Mouse (Mus musculus): ENCODE data around the gene Dnaja2. TPM values are rescaled to one million over a fixed set of nuclear protein-coding genes. Genes with fewer than 3 reads are reported as not detected.

The Dnaja2 gene
- polyA plus RNA-seq, 1 experiment from 2014 or later: 217 TPM

GRCm38 (mm10) chr8:85593324-85593723, 38.2 kb upstream of the Dnaja2 start:
- H3K9me3 ChIP-seq (ENCODE audit: control insufficient read depth, low read length): no peaks in the 10 kb centered on the region
- H3K36me3 ChIP-seq (ENCODE audit: control insufficient read depth, insufficient read depth, low read length): no peaks in the 10 kb centered on the region
- H3K4me2 ChIP-seq (ENCODE audit: low read depth, severe bottlenecking): no peak overlapping the region
- H3K27me3 ChIP-seq (ENCODE audit: control insufficient read depth, insufficient read depth, low read length): no peaks in the 10 kb centered on the region
- 78% methylated on average over 3 of the region's 3 CpGs for WGBS
- H3K9ac ChIP-seq (ENCODE audit: low read length): no peak overlapping the region
- ATAC-seq (ENCODE audit: insufficient number of reproducible peaks, low FRiP score, low TSS enrichment, low read depth) (no peak), DNase-seq (ENCODE audit: low spot score) (no peak)
- no peaks in the 10 kb centered on the region for H3K4me1 ChIP-seq (ENCODE audit: control insufficient read depth, insufficient read depth, low read length)
- H3K4me3 ChIP-seq (ENCODE audit: low read depth, low read length): no peak overlapping the region
- no peak overlapping the region for H3K27ac ChIP-seq (replicated peaks; ENCODE audit: low read depth, low read length)

GRCm38 (mm10) chr8:85591532-85591931, 36.4 kb upstream of the Dnaja2 start:
- 73% methylated on average over 1 of the region's 1 CpGs for WGBS
- ATAC-seq (ENCODE audit: insufficient number of reproducible peaks, low FRiP score, low TSS enrichment, low read depth) (no peak), DNase-seq (ENCODE audit: low spot score) (no peak)
- Histone ChIP-seq H3K9ac (ENCODE audit: low read length) (no peak overlapping the region), H3K27me3 (ENCODE audit: control insufficient read depth, insufficient read depth, low read length) (no peaks in the 10 kb centered on the region), H3K9me3 (ENCODE audit: control insufficient read depth, low read length) (no peaks in the 10 kb centered on the region), H3K4me2 (ENCODE audit: low read depth, severe bottlenecking) (no peak overlapping the region), H3K27ac (replicated peaks; ENCODE audit: low read depth, low read length) (no peak overlapping the region), H3K4me3 (ENCODE audit: low read depth, low read length) (no peak overlapping the region), H3K4me1 (ENCODE audit: control insufficient read depth, insufficient read depth, low read length) (no peaks in the 10 kb centered on the region), H3K36me3 (ENCODE audit: control insufficient read depth, insufficient read depth, low read length) (no peaks in the 10 kb centered on the region)

- WGBS: 67% methylated on average over 1 of the region's 1 CpGs
- ATAC-seq (ENCODE audit: insufficient number of reproducible peaks, low FRiP score, low TSS enrichment, low read depth) (no peak), DNase-seq (ENCODE audit: low spot score) (no peak)
- no peaks in the 10 kb centered on the region for H3K4me1 ChIP-seq (ENCODE audit: control insufficient read depth, insufficient read depth, low read length)
- no peak overlapping the region for H3K4me2 ChIP-seq (ENCODE audit: low read depth, severe bottlenecking)
- H3K4me3 ChIP-seq (ENCODE audit: low read depth, low read length): no peak overlapping the region
- H3K27ac ChIP-seq (replicated peaks; ENCODE audit: low read depth, low read length): no peak overlapping the region
- no peaks in the 10 kb centered on the region for H3K27me3 ChIP-seq (ENCODE audit: control insufficient read depth, insufficient read depth, low read length)
- H3K9me3 ChIP-seq (ENCODE audit: control insufficient read depth, low read length): no peaks in the 10 kb centered on the region
- no peak overlapping the region for H3K9ac ChIP-seq (ENCODE audit: low read length)
- no peaks in the 10 kb centered on the region for H3K36me3 ChIP-seq (ENCODE audit: control insufficient read depth, insufficient read depth, low read length)
Observed at GRCm38 (mm10) chr8:85590258-85590657, 35.1 kb upstream of the Dnaja2 start.

GRCm38 (mm10) chr8:85588596-85588995, 33.5 kb upstream of the Dnaja2 start:
- H3K27me3 ChIP-seq (ENCODE audit: control insufficient read depth, insufficient read depth, low read length): no peaks in the 10 kb centered on the region
- DNase-seq (ENCODE audit: low spot score): no peak
- no peaks in the 10 kb centered on the region for H3K9me3 ChIP-seq (ENCODE audit: control insufficient read depth, low read length)
- no peak overlapping the region for H3K27ac ChIP-seq (replicated peaks; ENCODE audit: low read depth, low read length)
- H3K4me3 ChIP-seq (ENCODE audit: low read depth, low read length): no peak overlapping the region
- no peak overlapping the region for H3K4me2 ChIP-seq (ENCODE audit: low read depth, severe bottlenecking)
- H3K9ac ChIP-seq (ENCODE audit: low read length): no peak overlapping the region
- H3K4me1 ChIP-seq (ENCODE audit: control insufficient read depth, insufficient read depth, low read length): no peaks in the 10 kb centered on the region
- no peak for ATAC-seq (ENCODE audit: insufficient number of reproducible peaks, low FRiP score, low TSS enrichment, low read depth)
- WGBS: 76% methylated on average over 2 of the region's 2 CpGs
- H3K36me3 ChIP-seq (ENCODE audit: control insufficient read depth, insufficient read depth, low read length): no peaks in the 10 kb centered on the region

GRCm38 (mm10) chr8:85577666-85578065, 22.5 kb upstream of the Dnaja2 start:
- no peaks in the 10 kb centered on the region for H3K4me1 ChIP-seq (ENCODE audit: control insufficient read depth, insufficient read depth, low read length)
- no peaks in the 10 kb centered on the region for H3K9me3 ChIP-seq (ENCODE audit: control insufficient read depth, low read length)
- H3K36me3 ChIP-seq (ENCODE audit: control insufficient read depth, insufficient read depth, low read length): no peaks in the 10 kb centered on the region
- ATAC-seq (ENCODE audit: insufficient number of reproducible peaks, low FRiP score, low TSS enrichment, low read depth): no peak
- H3K27me3 ChIP-seq (ENCODE audit: control insufficient read depth, insufficient read depth, low read length): no peaks in the 10 kb centered on the region
- 98% methylated on average over 3 of the region's 3 CpGs for WGBS
- H3K4me2 ChIP-seq (ENCODE audit: low read depth, severe bottlenecking): no peak overlapping the region
- H3K4me3 ChIP-seq (ENCODE audit: low read depth, low read length): no peak overlapping the region
- no peak for DNase-seq (ENCODE audit: low spot score)
- no peak overlapping the region for H3K9ac ChIP-seq (ENCODE audit: low read length)
- no peak overlapping the region for H3K27ac ChIP-seq (replicated peaks; ENCODE audit: low read depth, low read length)

- no peak overlapping the region for H3K4me2 ChIP-seq (ENCODE audit: low read depth, severe bottlenecking)
- ATAC-seq (ENCODE audit: insufficient number of reproducible peaks, low FRiP score, low TSS enrichment, low read depth): no peak
- DNase-seq (ENCODE audit: low spot score): no peak
- no peak overlapping the region for H3K4me3 ChIP-seq (ENCODE audit: low read depth, low read length)
- WGBS: 80% methylated on average over 2 of the region's 2 CpGs
- no peaks in the 10 kb centered on the region for H3K36me3 ChIP-seq (ENCODE audit: control insufficient read depth, insufficient read depth, low read length)
- H3K9me3 ChIP-seq (ENCODE audit: control insufficient read depth, low read length): no peaks in the 10 kb centered on the region
- no peak overlapping the region for H3K27ac ChIP-seq (replicated peaks; ENCODE audit: low read depth, low read length)
- no peaks in the 10 kb centered on the region for H3K27me3 ChIP-seq (ENCODE audit: control insufficient read depth, insufficient read depth, low read length)
- H3K4me1 ChIP-seq (ENCODE audit: control insufficient read depth, insufficient read depth, low read length): no peaks in the 10 kb centered on the region
- H3K9ac ChIP-seq (ENCODE audit: low read length): no peak overlapping the region
Observed at GRCm38 (mm10) chr8:85573972-85574496, 18.9 kb upstream of the Dnaja2 start.

- DNase-seq (ENCODE audit: low spot score): no peak
- H3K4me2 ChIP-seq (ENCODE audit: low read depth, severe bottlenecking): no peak overlapping the region
- 90% methylated on average over 4 of the region's 4 CpGs for WGBS
- H3K4me3 ChIP-seq (ENCODE audit: low read depth, low read length): no peak overlapping the region
- no peak overlapping the region for H3K27ac ChIP-seq (replicated peaks; ENCODE audit: low read depth, low read length)
- no peaks in the 10 kb centered on the region for H3K36me3 ChIP-seq (ENCODE audit: control insufficient read depth, insufficient read depth, low read length)
- no peaks in the 10 kb centered on the region for H3K4me1 ChIP-seq (ENCODE audit: control insufficient read depth, insufficient read depth, low read length)
- no peak overlapping the region for H3K9ac ChIP-seq (ENCODE audit: low read length)
- no peaks in the 10 kb centered on the region for H3K27me3 ChIP-seq (ENCODE audit: control insufficient read depth, insufficient read depth, low read length)
- no peaks in the 10 kb centered on the region for H3K9me3 ChIP-seq (ENCODE audit: control insufficient read depth, low read length)
- no peak for ATAC-seq (ENCODE audit: insufficient number of reproducible peaks, low FRiP score, low TSS enrichment, low read depth)
Observed at GRCm38 (mm10) chr8:85570466-85570865, 15.3 kb upstream of the Dnaja2 start.

- Histone ChIP-seq H3K36me3 (ENCODE audit: control insufficient read depth, insufficient read depth, low read length) (no peaks in the 10 kb centered on the region), H3K4me3 (ENCODE audit: low read depth, low read length) (no peak overlapping the region), H3K27ac (replicated peaks; ENCODE audit: low read depth, low read length) (no peak overlapping the region), H3K9me3 (ENCODE audit: control insufficient read depth, low read length) (no peaks in the 10 kb centered on the region), H3K27me3 (ENCODE audit: control insufficient read depth, insufficient read depth, low read length) (no peaks in the 10 kb centered on the region), H3K4me2 (ENCODE audit: low read depth, severe bottlenecking) (no peak overlapping the region), H3K9ac (ENCODE audit: low read length) (no peak overlapping the region), H3K4me1 (ENCODE audit: control insufficient read depth, insufficient read depth, low read length) (no peaks in the 10 kb centered on the region)
- no peak for DNase-seq (ENCODE audit: low spot score)
- WGBS: 85% methylated on average over 2 of the region's 2 CpGs
- ATAC-seq (ENCODE audit: insufficient number of reproducible peaks, low FRiP score, low TSS enrichment, low read depth): no peak
Observed at GRCm38 (mm10) chr8:85567801-85568200, 12.7 kb upstream of the Dnaja2 start.

GRCm38 (mm10) chr8:85565186-85565585, 10.0 kb upstream of the Dnaja2 start:
- Histone ChIP-seq H3K4me2 (ENCODE audit: low read depth, severe bottlenecking) (no peak overlapping the region), H3K9ac (ENCODE audit: low read length) (no peak overlapping the region), H3K27me3 (ENCODE audit: control insufficient read depth, insufficient read depth, low read length) (no peaks in the 10 kb centered on the region), H3K36me3 (ENCODE audit: control insufficient read depth, insufficient read depth, low read length) (no peaks in the 10 kb centered on the region), H3K4me1 (ENCODE audit: control insufficient read depth, insufficient read depth, low read length) (no peaks in the 10 kb centered on the region), H3K9me3 (ENCODE audit: control insufficient read depth, low read length) (no peaks in the 10 kb centered on the region), H3K4me3 (ENCODE audit: low read depth, low read length) (no peak overlapping the region), H3K27ac (replicated peaks; ENCODE audit: low read depth, low read length) (no peak overlapping the region)
- no peak for DNase-seq (ENCODE audit: low spot score)
- 70% methylated on average over 3 of the region's 3 CpGs for WGBS
- ATAC-seq (ENCODE audit: insufficient number of reproducible peaks, low FRiP score, low TSS enrichment, low read depth): no peak

Measured in limb, embryonic 11.5 days (tissue).